Mouse (Mus musculus) skeletal muscle tissue, postnatal 0 days (tissue): ENCODE results near the gene Myh7b. TPM values are rescaled to one million over a fixed set of nuclear protein-coding genes. Genes with fewer than 3 reads are reported as not detected.

ENCODE experiments used
- microRNA counts: library from miRNA; unstranded; fragments of <30 nt; microRNA quantifications from one replicate; lab custom pipeline; 2015
- microRNA-seq, 2 experiments: library from miRNA; unstranded; fragments of <30 nt; microRNA quantifications; one replicate each; pipeline ENCODE4; 2016
- polyA plus RNA-seq: library from polyadenylated mRNA; unstranded; fragments of >200 nt; fragmentation: Nextera tagmentation; extraction: Ambion mirVana; gene quantifications from 2 replicates; pipeline ENCODE4 v1.2.1, GENCODE M21; 2015

The Myh7b gene
- polyA plus RNA-seq: 2.0 and 2.3 TPM in 2 replicates

GRCm38 (mm10) chr2:155610978-155611377 lies at the start of gene Myh7b:
Gene Myh7b (plus strand): TSS chr2:155611212.

GRCm38 (mm10) chr2:155592137-155592853 lies 18.7 kb upstream of the Myh7b start, which contains the start of gene Gss:
Gene Gss (minus strand): TSS chr2:155592810.

MicroRNAs within 50 kb of the gene (microRNA counts, 519-probe panel; counts per million panel counts)
- 5,081 counts per million, percentile 87 among the panel's probes with 10 or more counts for microRNA mmu-miR-499 (lab: Ali Mortazavi, UCI)

Small RNA genes lying within 50 kb of the gene (microRNA-seq; reads per million reads assigned to microRNA genes)
- 485 to 682 reads per million in 2 experiments for gene Mir499

Other genes starting within 250 kb of the Myh7b start
- gene Trp53inp2, start 230.2 kb upstream of the Myh7b start, polyA plus RNA-seq: 92.6 and 108 TPM in 2 replicates
- gene Ncoa6, start 137.3 kb upstream of the Myh7b start, polyA plus RNA-seq: 10.4 and 11.1 TPM in 2 replicates
- gene Acss2, start 93.3 kb upstream of the Myh7b start, polyA plus RNA-seq: 31.1 and 40.7 TPM in 2 replicates
- gene Ggt7, start 93.0 kb upstream of the Myh7b start, polyA plus RNA-seq: 2.3 and 2.8 TPM in 2 replicates
- 12.0 and 14.2 TPM in 2 replicates for gene Gss, start 18.4 kb upstream of the Myh7b start, polyA plus RNA-seq
- gene Trpc4ap, start 81.2 kb downstream of the Myh7b start, polyA plus RNA-seq: 82.1 and 83.6 TPM in 2 replicates
- gene Edem2, start 118.3 kb downstream of the Myh7b start, polyA plus RNA-seq: 13.3 and 14.7 TPM in 2 replicates
- not detected in 2 replicates for gene Gm17581, start 124.7 kb downstream of the Myh7b start, polyA plus RNA-seq
- gene Procr, start 139.9 kb downstream of the Myh7b start, polyA plus RNA-seq: 9.4 and 10.1 TPM in 2 replicates
- gene Mmp24, start 164.1 kb downstream of the Myh7b start, polyA plus RNA-seq: not detected in 2 replicates
- gene BC029722, start 208.2 kb downstream of the Myh7b start, polyA plus RNA-seq: 15.3 and 20.0 TPM in 2 replicates
- gene Eif6, start 215.7 kb downstream of the Myh7b start, polyA plus RNA-seq: 107 and 121 TPM in 2 replicates
- 0.04 and 0.18 TPM in 2 replicates for gene Fam83c, start 223.6 kb downstream of the Myh7b start, polyA plus RNA-seq